Mouse (Mus musculus): Measurements from ENCODE around the gene Syt16. TPM values are rescaled to one million over a fixed set of nuclear protein-coding genes. Genes with fewer than 3 reads are reported as not detected.
A peak's percentile ranks its signal among the peaks of the same experiment; 100 is the strongest.

The Syt16 gene
- polyA plus RNA-seq, 1 experiment from 2014 or later: 0.23 TPM

GRCm38 (mm10) chr12:74296374-74296773, 298.9 kb downstream of the Syt16 start:
- H3K4me3 ChIP-seq (ENCODE audit: control insufficient read depth in 1 of 2, insufficient read depth in 1 of 2, low read depth in 1 of 2, low read length in 2 of 2): no peak overlapping the region
- no peaks in the 10 kb centered on the region for H3K36me3 ChIP-seq (ENCODE audit: control insufficient read depth, insufficient read depth, low read length)
- H3K9me3 ChIP-seq (ENCODE audit: control insufficient read depth, low read length): no peaks in the 10 kb centered on the region
- H3K9ac ChIP-seq (ENCODE audit: low read length): no peak overlapping the region
- 0 out of 2 replicates have a peak, but pooled peaks cover 7% of the 10 kb centered on the region for H3K27me3 ChIP-seq (ENCODE audit: control insufficient read depth, insufficient read depth, low read length)
- WGBS: 50% methylated on average over 5 of the region's 5 CpGs
- no peaks in the 10 kb centered on the region for H3K4me1 ChIP-seq (ENCODE audit: control insufficient read depth in 2 of 2, insufficient read depth in 2 of 2, low read length in 2 of 2)
- H3K27ac ChIP-seq (replicated peaks in 1 of 2; ENCODE audit: control insufficient read depth in 1 of 2, insufficient read depth in 1 of 2, low read depth in 2 of 2, low read length in 2 of 2): no peak overlapping the region
- ATAC-seq (ENCODE audit: insufficient number of reproducible peaks, insufficient read depth, low FRiP score, low read depth): no peak
- no peak overlapping the region for H3K4me2 ChIP-seq (ENCODE audit: low read length)

GRCm38 (mm10) chr12:74301559-74301958, 304.1 kb downstream of the Syt16 start:
- Histone ChIP-seq H3K4me2 (ENCODE audit: low read length) (no peak overlapping the region), H3K27ac (replicated peaks in 1 of 2; ENCODE audit: control insufficient read depth in 1 of 2, insufficient read depth in 1 of 2, low read depth in 2 of 2, low read length in 2 of 2) (no peak overlapping the region), H3K27me3 (ENCODE audit: control insufficient read depth, insufficient read depth, low read length) (0 out of 2 replicates have a peak, but pooled peaks cover 2% of the 10 kb centered on the region), H3K9me3 (ENCODE audit: control insufficient read depth, low read length) (no peaks in the 10 kb centered on the region), H3K9ac (ENCODE audit: low read length) (no peak overlapping the region), H3K4me3 (ENCODE audit: control insufficient read depth in 1 of 2, insufficient read depth in 1 of 2, low read depth in 1 of 2, low read length in 2 of 2) (no peak overlapping the region), H3K36me3 (ENCODE audit: control insufficient read depth, insufficient read depth, low read length) (no peaks in the 10 kb centered on the region), H3K4me1 (ENCODE audit: control insufficient read depth in 2 of 2, insufficient read depth in 2 of 2, low read length in 2 of 2) (no peaks in the 10 kb centered on the region)
- WGBS: 90% methylated on average over 6 of the region's 6 CpGs
- ATAC-seq (ENCODE audit: insufficient number of reproducible peaks, insufficient read depth, low FRiP score, low read depth): no peak

GRCm38 (mm10) chr12:74303418-74304294, 306.2 kb downstream of the Syt16 start:
- no peak overlapping the region for H3K4me3 ChIP-seq (ENCODE audit: control insufficient read depth in 1 of 2, insufficient read depth in 1 of 2, low read depth in 1 of 2, low read length in 2 of 2)
- no peaks in the 10 kb centered on the region for H3K27me3 ChIP-seq (ENCODE audit: control insufficient read depth, insufficient read depth, low read length)
- no peaks in the 10 kb centered on the region for H3K36me3 ChIP-seq (ENCODE audit: control insufficient read depth, insufficient read depth, low read length)
- H3K27ac ChIP-seq (replicated peaks in 1 of 2; ENCODE audit: control insufficient read depth in 1 of 2, insufficient read depth in 1 of 2, low read depth in 2 of 2, low read length in 2 of 2): no peak overlapping the region
- no peaks in the 10 kb centered on the region for H3K9me3 ChIP-seq (ENCODE audit: control insufficient read depth, low read length)
- no peak overlapping the region for H3K4me2 ChIP-seq (ENCODE audit: low read length)
- no peak for ATAC-seq (ENCODE audit: insufficient number of reproducible peaks, insufficient read depth, low FRiP score, low read depth)
- no peak overlapping the region for H3K9ac ChIP-seq (ENCODE audit: low read length)
- WGBS: 63% methylated on average over 9 of the region's 9 CpGs
- no peaks in the 10 kb centered on the region for H3K4me1 ChIP-seq (ENCODE audit: control insufficient read depth in 2 of 2, insufficient read depth in 2 of 2, low read length in 2 of 2)

GRCm38 (mm10) chr12:74312611-74313010, 315.1 kb downstream of the Syt16 start:
- ATAC-seq (ENCODE audit: insufficient number of reproducible peaks, insufficient read depth, low FRiP score, low read depth): no peak
- no peak overlapping the region for H3K4me2 ChIP-seq (ENCODE audit: low read length)
- WGBS: 79% methylated on average over 3 of the region's 3 CpGs
- H3K4me3 ChIP-seq (ENCODE audit: control insufficient read depth in 1 of 2, insufficient read depth in 1 of 2, low read depth in 1 of 2, low read length in 2 of 2): no peak overlapping the region
- H3K4me1 ChIP-seq (ENCODE audit: control insufficient read depth in 2 of 2, insufficient read depth in 2 of 2, low read length in 2 of 2): peaks cover 0 to 3% of the 10 kb centered on the region in 2 experiments; a peak in 3 of 4 replicates
- H3K36me3 ChIP-seq (ENCODE audit: control insufficient read depth, insufficient read depth, low read length): no peaks in the 10 kb centered on the region
- no peak overlapping the region for H3K27ac ChIP-seq (replicated peaks in 1 of 2; ENCODE audit: control insufficient read depth in 1 of 2, insufficient read depth in 1 of 2, low read depth in 2 of 2, low read length in 2 of 2)
- H3K9me3 ChIP-seq (ENCODE audit: control insufficient read depth, low read length): no peaks in the 10 kb centered on the region
- no peak overlapping the region for H3K9ac ChIP-seq (ENCODE audit: low read length)
- H3K27me3 ChIP-seq (ENCODE audit: control insufficient read depth, insufficient read depth, low read length): no peaks in the 10 kb centered on the region

- H3K4me3 ChIP-seq (ENCODE audit: control insufficient read depth in 1 of 2, insufficient read depth in 1 of 2, low read depth in 1 of 2, low read length in 2 of 2): no peak overlapping the region
- no peaks in the 10 kb centered on the region for H3K27me3 ChIP-seq (ENCODE audit: control insufficient read depth, insufficient read depth, low read length)
- H3K36me3 ChIP-seq (ENCODE audit: control insufficient read depth, insufficient read depth, low read length): no peaks in the 10 kb centered on the region
- no peak overlapping the region for H3K9ac ChIP-seq (ENCODE audit: low read length)
- peaks cover 0 to 3% of the 10 kb centered on the region in 2 experiments; a peak in 3 of 4 replicates for H3K4me1 ChIP-seq (ENCODE audit: control insufficient read depth in 2 of 2, insufficient read depth in 2 of 2, low read length in 2 of 2)
- 37% methylated on average over 2 of the region's 2 CpGs for WGBS
- no peak overlapping the region for H3K27ac ChIP-seq (replicated peaks in 1 of 2; ENCODE audit: control insufficient read depth in 1 of 2, insufficient read depth in 1 of 2, low read depth in 2 of 2, low read length in 2 of 2)
- no peak overlapping the region for H3K4me2 ChIP-seq (ENCODE audit: low read length)
- no peaks in the 10 kb centered on the region for H3K9me3 ChIP-seq (ENCODE audit: control insufficient read depth, low read length)
- no peak for ATAC-seq (ENCODE audit: insufficient number of reproducible peaks, insufficient read depth, low FRiP score, low read depth)
Observed at GRCm38 (mm10) chr12:74315221-74315620, 317.8 kb downstream of the Syt16 start.

GRCm38 (mm10) chr12:74316344-74316973, 319.0 kb downstream of the Syt16 start, which contains the start of gene Gm11042:
TSS of gene Gm11042 (minus strand) at chr12:74316394.
- Histone ChIP-seq H3K4me1 (ENCODE audit: control insufficient read depth in 2 of 2, insufficient read depth in 2 of 2, low read length in 2 of 2) (peaks cover 0 to 3% of the 10 kb centered on the region in 2 experiments; a peak in 3 of 4 replicates), H3K27me3 (ENCODE audit: control insufficient read depth, insufficient read depth, low read length) (no peaks in the 10 kb centered on the region)
- peak; percentile 39; the same call in 1 of the 2 replicates for ATAC-seq (ENCODE audit: insufficient number of reproducible peaks, insufficient read depth, low FRiP score, low read depth)

GRCm38 (mm10) chr12:74316989-74317759, 319.7 kb downstream of the Syt16 start:
- H3K4me3 ChIP-seq (ENCODE audit: control insufficient read depth in 1 of 2, insufficient read depth in 1 of 2, low read depth in 1 of 2, low read length in 2 of 2): peak overlapping the region; percentile 58 to 60
- H3K4me2 ChIP-seq (ENCODE audit: low read length): peak overlapping the region; percentile 69
- ATAC-seq (ENCODE audit: insufficient number of reproducible peaks, insufficient read depth, low FRiP score, low read depth): 0 out of 2 replicates have a peak, but pooled peaks have one; percentile 47

More at GRCm38 (mm10) chr12:74316344-74316973, 319.0 kb downstream of the Syt16 start, which contains the start of gene Gm11042:
- Histone ChIP-seq H3K9me3 (ENCODE audit: control insufficient read depth, low read length) (no peaks in the 10 kb centered on the region), H3K27ac (replicated peaks in 1 of 2; ENCODE audit: control insufficient read depth in 1 of 2, insufficient read depth in 1 of 2, low read depth in 2 of 2, low read length in 2 of 2) (peak within 1 kb of the TSS; percentile 50 to 69; a peak in 3 of 4 replicates), H3K9ac (ENCODE audit: low read length) (peak within 1 kb of the TSS; percentile 73), H3K36me3 (ENCODE audit: control insufficient read depth, insufficient read depth, low read length) (no peaks in the 10 kb centered on the region), H3K4me2 (ENCODE audit: low read length) (peak within 1 kb of the TSS; percentile 69), H3K4me3 (ENCODE audit: control insufficient read depth in 1 of 2, insufficient read depth in 1 of 2, low read depth in 1 of 2, low read length in 2 of 2) (peak within 1 kb of the TSS; percentile 58 to 60)
- WGBS: 34% methylated on average over 17 of the region's 18 CpGs

More at GRCm38 (mm10) chr12:74316989-74317759, 319.7 kb downstream of the Syt16 start:
- H3K36me3 ChIP-seq (ENCODE audit: control insufficient read depth, insufficient read depth, low read length): no peaks in the 10 kb centered on the region
- H3K27ac ChIP-seq (replicated peaks in 1 of 2; ENCODE audit: control insufficient read depth in 1 of 2, insufficient read depth in 1 of 2, low read depth in 2 of 2, low read length in 2 of 2): peak overlapping the region; percentile 50 to 69; a peak in 2 of 4 replicates
- no peaks in the 10 kb centered on the region for H3K27me3 ChIP-seq (ENCODE audit: control insufficient read depth, insufficient read depth, low read length)
- H3K9ac ChIP-seq (ENCODE audit: low read length): peak overlapping the region; percentile 73
- peaks cover 0 to 3% of the 10 kb centered on the region in 2 experiments; a peak in 3 of 4 replicates for H3K4me1 ChIP-seq (ENCODE audit: control insufficient read depth in 2 of 2, insufficient read depth in 2 of 2, low read length in 2 of 2)
- H3K9me3 ChIP-seq (ENCODE audit: control insufficient read depth, low read length): no peaks in the 10 kb centered on the region
- 18% methylated on average over 15 of the region's 15 CpGs for WGBS

Measured in heart, embryonic 14.5 days (tissue).